Mouse (Mus musculus): Measurements from ENCODE around the gene Samd10.

Gene Samd10

DNA sequence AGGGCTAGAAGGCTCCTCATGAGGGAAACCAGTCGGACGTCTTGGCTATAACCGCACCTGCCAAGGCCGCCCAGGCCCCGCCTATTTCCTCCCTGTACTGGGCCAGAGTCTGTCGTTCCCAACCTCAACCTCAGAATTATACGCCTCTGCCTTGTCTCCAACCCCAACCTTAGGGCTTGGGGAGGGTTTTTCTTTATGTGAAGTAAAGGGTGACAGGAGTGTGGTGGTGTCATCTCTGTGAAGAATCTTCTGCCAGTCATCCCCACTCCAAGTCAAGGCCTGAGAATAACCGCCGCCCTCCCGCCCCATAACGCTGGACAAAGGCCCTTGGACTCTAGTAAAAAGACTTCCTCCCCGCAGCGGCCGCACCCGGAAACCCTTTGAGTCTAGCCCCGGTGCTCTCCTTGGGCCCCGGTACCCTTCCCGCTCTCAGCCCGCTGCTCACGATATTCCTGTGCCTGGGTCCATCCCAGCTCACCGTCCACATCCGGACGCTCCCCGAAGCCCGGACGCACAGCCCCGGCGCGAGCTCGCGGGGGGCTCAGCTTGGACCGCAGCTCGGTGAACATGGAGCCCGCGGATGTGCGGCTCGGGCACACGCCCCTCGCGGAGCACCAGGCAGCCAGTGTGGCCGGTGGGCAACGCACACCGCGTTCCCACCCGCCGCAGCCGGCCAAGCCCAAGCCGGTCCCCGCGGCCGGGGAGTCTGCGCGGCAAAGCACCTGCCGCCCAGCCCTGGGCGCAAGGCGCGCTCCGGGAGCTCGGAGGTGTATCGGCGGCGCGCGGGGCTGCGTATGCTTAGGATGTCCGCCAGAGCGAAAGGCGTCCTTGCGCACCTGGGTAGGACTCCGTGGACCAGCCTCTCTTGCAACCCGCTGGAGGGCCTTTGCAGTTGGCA, at the start of gene Samd10:
Gene Samd10, minus strand, starts transcription at position 759 of the 898 bp plus-strand sequence.
- peak; percentile 19 for ATAC-seq (ENCODE audit: insufficient number of reproducible peaks, low FRiP score, low TSS enrichment)

DNA sequence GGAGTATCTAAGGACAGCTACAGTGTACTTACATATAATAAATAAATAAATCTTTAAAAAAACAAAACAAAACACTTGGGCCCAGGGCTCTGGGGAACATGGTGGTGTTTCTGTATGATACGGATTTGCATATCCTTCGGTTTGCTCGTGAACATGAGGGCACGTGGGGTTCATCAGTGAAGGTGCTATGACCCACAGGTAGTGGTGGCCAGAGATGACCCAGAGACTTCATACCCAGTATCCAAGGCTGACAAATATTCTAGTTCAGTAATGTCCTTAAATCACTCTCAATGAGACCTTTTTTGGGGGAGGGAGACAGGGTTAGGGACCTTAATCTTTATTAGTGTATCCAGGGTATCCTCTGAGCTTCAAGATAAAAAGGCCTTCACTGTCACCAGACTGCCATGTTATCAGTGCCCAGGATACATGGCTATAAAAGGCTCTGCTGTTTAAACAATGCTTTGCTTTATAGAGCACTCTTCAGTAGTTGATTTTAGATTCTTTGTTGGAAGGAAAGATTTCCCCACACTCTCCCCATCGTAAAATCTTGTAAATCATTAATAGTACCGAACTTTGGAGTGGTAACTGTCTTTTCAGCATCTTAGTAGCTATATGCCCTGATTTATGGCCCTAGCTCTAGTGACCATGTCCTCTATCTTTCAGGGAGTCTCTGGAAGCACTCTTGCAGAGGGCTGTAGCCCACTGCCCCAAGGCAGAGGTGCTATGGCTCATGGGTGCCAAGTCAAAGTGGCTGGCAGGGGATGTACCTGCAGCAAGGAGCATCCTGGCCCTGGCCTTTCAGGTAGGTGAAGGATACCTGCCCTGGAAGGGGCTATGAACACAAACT, 47.8 kb upstream of the Samd10 start:
- no peak for ATAC-seq (ENCODE audit: insufficient number of reproducible peaks, low FRiP score, low TSS enrichment)

DNA sequence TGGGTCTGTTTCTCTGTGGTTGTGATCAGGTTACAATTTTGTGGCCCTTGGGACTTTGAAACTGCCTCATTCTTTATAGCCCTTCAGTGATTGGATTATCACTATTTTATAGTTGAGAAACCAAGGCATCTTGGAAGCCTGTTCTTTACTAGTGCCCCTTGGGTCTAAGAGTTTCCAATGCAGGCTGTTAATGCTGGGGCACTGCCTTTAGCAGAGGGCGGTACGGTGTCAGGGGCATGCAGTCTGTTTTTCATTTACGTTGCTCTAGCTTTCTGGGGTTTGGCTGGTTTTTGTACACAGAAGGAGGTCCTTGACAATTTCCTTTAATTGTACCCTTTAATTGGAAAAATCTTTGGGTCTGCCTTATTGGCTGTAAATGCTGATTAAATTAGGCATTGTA, 46.7 kb upstream of the Samd10 start:
- no peak for ATAC-seq (ENCODE audit: insufficient number of reproducible peaks, low FRiP score, low TSS enrichment)

DNA sequence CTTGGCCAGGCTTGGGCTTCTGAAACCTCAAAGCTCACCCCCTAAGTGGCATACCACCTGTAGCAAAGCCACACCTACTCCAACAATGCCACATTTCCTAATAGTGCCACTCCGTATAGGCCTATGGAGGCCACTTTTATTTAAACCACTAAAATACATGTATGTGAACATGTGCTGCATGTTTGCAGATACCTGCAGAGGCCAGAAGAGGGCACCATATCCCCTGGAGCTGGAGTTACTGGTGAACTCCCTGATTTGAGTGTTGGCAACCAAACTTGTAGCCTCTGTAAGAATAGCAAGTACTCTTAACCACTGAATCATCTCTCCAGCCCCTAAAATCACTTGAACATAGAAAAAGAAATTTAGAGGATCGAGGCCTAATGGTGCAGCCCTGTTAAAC, 45.3 kb upstream of the Samd10 start:
- no peak for ATAC-seq (ENCODE audit: insufficient number of reproducible peaks, low FRiP score, low TSS enrichment)

DNA sequence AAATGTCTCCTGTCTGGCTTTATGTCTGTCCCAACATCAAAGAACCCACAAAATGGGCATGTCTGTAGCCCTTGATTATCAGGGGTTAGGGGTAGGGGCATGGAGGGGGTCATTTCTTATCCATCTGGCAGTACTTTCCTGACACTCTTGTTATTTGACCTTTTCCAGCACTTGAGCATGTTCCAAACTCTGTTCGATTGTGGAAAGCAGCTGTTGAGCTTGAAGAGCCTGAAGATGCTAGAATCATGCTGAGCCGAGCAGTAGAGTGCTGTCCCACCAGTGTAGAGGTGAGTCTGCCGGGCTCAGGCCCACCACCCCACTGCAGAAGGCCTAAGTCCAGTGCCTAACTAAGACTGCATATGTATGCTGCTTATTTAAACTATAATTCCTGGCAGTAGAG, 36.9 kb upstream of the Samd10 start:
- no peak for ATAC-seq (ENCODE audit: insufficient number of reproducible peaks, low FRiP score, low TSS enrichment)

DNA sequence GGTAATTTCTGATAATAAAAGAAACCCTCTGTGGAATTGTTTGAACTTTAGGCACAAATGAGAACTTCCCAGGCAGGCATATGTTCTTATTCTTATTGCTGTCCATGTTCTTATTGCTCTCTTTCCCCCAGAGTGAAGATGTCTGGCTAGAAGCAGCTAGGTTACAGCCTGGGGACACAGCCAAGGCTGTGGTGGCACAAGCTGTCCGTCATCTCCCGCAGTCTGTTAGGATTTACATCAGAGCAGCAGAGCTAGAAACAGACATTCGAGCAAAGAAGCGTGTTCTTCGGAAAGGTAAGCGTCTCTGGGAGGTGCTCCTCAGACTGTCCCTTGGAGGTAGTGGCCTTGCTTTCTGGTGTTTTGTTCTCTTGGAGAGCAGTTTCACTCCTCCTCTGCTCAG, 33.6 kb upstream of the Samd10 start:
- ATAC-seq (ENCODE audit: insufficient number of reproducible peaks, low FRiP score, low TSS enrichment), result peak; percentile 61; the same call in 1 of the 2 replicates

DNA sequence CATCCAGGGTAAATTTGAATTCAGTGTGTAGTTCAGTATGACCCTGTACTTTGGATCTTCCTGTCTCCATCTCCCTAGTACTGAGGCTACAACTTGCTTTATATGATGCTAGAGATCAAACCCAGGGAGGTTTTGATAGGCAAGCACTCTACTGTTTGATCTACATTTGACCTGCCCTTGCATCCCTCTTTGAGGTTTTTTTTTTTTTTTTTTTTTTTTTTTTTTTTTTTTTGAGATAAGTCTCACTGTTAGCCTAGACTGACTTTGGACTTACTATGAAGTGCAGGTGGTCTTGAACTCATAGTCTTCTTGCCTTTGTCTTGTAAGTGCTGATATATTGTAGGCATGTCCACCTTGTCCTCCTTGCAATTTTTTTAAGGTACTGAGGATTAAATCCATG, 29.5 kb upstream of the Samd10 start:
- ATAC-seq (ENCODE audit: insufficient number of reproducible peaks, low FRiP score, low TSS enrichment), result no peak

DNA sequence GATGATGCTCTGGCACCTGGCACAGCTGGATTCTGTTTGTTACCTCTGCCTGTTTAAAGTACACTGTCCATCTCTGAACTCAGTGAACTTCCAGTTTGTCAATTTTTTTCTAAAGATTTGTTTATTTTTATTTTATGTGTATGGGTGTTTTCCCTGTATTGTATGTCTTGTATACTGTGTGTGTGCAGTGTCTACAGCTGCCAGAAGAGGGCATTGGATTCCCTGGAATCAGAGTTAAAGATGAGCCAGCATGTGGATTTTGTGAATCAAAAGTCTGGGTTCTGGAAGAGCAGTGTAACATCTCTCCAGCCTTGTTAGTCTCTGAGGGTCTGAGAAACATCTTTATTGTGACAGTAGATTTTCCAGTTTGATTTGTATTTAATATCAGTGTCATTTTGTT, 24.4 kb upstream of the Samd10 start:
- ATAC-seq (ENCODE audit: insufficient number of reproducible peaks, low FRiP score, low TSS enrichment), result no peak

DNA sequence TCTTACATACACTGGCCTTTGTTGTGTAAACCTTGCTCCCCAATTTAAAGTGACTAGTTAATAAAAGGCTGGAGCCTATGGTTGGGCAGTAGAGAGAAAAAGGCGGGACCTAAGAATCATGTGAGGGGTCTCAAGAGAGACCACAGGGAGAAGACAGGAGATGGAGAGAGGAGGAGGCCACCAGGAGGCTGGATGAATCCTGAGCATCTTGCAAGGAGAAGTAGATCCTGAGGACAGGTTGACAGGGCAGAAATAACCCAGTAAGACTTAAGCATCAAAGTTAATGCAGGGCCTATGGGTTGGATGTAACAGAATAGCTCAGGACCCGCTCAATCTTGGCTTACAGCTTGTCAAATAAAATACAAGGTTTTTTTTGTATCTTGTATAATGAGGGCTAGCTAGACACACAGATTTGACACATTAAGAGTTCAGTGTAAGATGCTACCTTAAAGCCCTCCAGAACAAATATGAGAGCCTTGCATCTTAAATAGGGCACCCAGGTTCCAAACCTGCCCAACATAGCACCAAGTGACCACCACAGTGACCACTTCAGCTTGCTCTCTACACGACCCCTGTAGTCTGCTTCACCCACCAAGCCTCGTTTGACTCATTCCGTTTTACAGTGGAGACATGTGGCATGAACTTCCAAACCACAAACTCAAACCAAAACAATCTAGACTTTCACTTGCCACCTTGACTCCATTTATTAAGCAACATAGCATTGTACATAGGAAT, 19.9 kb upstream of the Samd10 start:
- no peak for ATAC-seq (ENCODE audit: insufficient number of reproducible peaks, low FRiP score, low TSS enrichment)

DNA sequence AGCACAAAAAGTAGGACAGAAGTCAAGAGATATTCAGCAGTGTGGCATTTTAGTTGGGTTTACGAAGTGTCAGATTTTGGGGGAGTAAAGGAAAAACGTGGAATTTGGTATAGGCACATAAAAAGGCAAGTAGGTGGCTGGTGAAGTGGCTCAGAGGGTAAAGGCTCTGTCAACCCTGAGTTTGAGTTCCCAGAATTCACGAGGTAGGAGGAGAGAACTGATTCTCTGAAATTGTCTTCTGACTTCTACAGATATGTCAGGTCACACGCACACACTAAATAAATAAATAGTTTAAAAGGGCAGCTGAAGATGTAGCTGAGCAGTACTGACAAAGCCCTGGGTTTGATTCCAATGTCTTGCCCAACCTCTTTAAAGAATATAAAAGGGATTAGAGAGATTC, 3.4 kb upstream of the Samd10 start:
- ATAC-seq (ENCODE audit: insufficient number of reproducible peaks, low FRiP score, low TSS enrichment), result no peak

DNA sequence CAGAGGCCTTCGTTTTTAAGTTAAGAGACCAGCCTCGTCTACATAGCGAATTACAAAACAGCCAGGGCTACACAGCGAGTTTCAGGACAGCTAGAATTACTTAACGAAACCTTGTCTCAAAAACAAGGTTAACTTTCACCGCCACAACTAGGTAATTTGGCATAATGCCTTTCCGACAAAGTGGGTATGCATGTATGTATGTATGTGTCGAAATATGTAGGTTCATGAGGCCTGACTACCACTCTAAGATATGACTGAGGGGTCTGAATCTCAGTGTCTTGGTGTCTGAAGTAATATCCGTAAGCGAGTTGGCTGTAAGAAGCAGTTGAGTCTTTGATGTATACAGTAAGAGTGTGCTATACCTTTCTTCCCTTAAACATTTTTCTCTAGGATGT, 2.7 kb upstream of the Samd10 start:
- ATAC-seq (ENCODE audit: insufficient number of reproducible peaks, low FRiP score, low TSS enrichment), result no peak

DNA sequence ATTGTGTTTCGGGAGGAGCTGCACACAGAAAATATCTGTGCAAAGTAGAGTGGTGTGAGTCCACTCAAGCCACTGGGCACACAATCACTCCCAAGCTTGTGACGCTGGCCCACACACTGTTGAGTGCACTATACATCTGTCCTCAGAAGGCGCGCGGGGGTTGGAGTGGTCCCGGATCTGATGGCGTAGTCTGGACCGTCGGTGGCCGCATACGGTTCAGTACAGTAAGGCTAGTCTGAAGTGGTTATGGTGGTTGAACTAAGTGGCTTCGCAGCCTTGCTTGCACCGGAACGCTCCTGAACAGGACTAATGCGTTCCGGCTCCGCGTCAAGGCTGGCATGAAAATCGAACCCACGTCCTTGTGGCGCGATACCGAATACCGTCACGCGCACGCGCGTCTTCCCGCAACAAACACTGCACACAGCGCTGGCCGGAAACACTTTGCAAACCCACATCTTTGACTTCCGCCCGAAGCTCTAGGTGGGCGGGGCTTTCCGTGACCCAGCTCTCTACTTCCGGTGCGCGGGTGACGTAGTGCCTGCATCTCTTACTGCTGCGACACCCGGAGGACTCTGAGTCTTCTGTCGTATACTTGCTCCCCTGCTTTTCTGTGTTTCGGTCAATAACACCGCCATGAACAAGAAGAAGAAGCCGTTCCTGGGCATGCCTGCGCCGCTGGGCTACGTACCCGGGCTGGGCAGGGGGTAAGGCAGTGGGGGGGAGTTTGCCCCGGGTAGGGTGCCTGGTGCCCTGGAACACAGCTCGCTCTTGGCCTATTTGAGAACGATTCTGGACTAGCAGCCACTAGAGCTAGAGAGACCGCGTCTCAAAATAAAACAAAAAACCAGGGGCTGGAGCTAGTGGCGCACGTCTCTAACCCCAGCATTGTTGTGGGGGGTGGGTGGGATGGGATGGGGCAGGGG, 2.1 kb upstream of the Samd10 start:
- ATAC-seq (ENCODE audit: insufficient number of reproducible peaks, low FRiP score, low TSS enrichment), result peak; percentile 76

DNA sequence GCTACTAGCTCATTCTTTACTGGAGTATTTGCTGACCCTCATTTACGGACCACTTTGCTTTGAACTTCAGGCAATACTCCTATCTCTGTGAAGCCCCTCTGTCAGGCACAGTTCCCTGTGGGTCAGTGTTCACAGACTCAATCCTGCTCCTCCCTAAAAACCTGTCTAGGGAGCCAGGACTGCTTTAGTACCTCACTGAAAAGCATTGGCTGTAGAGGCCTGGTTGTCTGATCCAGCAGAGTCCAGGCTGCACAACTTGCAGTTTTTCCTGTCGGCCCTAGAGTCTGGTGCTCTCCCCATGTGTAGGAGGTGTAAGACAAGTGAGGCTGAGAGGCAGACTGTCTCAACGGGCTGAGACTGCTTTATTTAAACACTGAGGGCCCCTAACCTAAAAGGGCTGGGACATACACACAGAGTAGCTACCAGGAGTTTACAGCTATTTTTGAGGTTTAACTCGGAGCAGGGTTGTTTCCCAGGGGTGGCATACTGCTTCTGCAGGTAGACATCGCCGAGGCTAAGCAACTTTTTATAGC, 1.3 kb upstream of the Samd10 start:
- ATAC-seq (ENCODE audit: insufficient number of reproducible peaks, low FRiP score, low TSS enrichment), result no peak

DNA sequence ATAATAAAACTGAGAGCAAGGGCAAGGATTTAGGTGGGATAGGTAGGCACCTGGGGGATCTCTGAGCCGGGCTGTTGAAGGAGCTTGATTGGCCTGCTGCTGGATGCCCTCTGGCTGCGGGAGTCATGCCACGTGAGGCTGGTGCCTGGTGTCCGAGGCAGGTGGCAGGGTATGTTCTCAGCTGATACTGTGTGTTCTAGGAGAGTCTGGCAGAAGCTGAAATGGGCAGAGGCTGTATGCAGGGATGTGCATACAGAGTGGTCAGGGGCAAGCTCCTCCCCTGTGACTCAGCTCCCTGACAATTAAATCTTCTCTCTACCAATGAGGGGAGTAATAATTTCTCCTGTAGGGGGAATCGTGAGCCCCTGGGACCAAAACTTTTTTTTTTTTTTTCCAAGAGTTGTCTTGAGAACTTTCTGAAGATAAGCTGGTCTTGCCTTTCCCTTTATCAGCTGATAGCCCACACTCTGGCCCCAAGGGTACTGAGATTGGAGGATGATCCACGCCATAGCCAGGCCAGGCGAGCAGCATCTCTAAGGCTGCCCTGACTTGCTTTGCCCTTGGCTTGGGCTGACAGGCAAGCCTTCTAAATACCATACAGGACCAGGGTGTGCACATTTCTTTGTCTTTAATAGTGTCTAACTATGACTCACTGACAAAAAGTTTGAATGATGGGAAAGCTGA, 1.5 kb downstream of the Samd10 start:
- no peak for ATAC-seq (ENCODE audit: insufficient number of reproducible peaks, low FRiP score, low TSS enrichment)

DNA sequence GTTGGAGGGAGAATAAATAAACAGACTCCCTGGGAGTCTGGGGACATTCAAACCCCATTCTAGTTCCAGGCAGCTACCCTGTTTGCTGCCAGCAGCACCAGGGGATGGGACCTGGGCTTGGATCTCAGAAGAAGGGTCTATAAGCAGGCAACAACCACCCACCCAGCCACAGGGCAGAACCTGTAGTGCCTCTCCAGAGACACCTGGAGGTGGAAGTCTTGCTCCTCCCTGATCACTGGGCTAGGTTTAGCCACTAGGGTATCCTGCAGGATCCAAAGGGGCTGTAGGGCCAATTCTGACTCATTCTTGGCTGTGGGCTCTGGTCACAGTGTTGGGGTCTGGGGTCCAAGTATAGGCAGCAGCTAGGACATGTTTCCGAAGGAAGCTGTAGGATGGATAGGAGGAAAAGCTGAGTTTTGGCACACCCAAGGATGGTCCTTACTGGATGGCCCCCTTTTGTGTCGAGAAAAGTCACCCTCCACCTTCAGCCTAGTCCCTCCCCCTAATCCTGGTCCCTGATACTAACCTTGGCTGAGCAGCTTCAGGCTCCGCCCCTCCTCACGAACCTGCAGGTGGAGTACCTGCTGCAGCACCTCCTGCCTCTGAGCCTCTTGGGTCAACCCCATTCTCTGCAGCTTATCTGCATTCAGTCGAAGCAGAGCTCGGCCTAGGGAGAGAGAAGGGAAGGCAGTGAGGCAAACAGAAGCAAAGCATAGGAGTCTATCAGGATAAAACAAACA, 2.6 kb downstream of the Samd10 start:
- no peak for ATAC-seq (ENCODE audit: insufficient number of reproducible peaks, low FRiP score, low TSS enrichment)

DNA sequence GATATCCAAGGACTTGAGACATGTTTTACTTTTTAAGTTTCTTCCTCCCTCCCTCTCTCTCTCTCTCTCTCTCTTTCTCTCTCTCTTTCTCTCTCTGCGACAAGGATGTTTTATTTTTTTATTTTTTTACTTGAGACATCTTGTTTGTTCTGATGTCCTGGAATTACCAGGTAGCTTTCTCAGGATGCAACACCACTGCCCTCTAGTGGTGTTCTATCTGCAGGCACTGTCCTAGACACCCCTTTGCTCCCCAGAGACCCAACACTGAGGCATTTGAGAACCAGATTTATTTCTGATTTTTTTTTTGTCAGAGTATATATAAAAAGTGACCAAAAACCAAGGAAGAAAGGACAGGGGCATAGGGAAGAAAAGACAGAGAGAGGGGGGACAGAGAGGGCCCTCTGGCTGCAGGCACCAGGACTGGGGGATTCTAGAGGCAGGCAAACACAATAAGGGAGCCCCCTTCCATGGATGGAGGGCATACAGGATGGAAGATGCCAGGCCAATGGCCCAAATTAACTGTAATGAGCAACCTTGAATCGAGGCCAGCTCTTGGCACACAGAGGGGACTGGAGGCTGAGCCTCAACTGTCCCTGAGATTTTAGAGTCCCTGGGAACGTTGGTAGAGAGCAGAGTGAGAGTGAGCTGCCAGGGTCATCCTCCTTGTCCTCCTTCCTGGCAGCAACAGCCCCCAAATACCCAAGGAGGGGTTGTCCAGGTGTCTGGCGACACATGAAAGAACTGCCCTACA, 3.9 kb downstream of the Samd10 start:
- no peak for ATAC-seq (ENCODE audit: insufficient number of reproducible peaks, low FRiP score, low TSS enrichment)

DNA sequence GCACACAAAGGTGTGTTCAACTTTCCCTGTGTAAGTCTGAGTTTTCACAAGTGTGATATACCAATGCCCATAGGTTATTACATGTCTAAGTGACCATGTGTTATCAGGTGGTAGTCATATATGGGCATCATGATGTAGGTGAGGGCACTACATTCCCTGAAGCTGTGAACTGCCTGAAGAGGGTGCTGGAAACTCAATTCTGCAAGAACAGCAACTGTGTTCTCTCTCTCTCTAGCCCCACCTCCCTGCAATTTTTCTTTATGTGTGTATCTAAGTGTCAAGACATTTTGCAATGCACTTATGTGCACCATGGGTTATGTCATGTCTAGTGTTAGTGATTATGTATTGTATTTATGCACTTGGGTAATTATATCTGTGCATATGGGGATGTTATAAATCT, 5.1 kb downstream of the Samd10 start:
- no peak for ATAC-seq (ENCODE audit: insufficient number of reproducible peaks, low FRiP score, low TSS enrichment)

DNA sequence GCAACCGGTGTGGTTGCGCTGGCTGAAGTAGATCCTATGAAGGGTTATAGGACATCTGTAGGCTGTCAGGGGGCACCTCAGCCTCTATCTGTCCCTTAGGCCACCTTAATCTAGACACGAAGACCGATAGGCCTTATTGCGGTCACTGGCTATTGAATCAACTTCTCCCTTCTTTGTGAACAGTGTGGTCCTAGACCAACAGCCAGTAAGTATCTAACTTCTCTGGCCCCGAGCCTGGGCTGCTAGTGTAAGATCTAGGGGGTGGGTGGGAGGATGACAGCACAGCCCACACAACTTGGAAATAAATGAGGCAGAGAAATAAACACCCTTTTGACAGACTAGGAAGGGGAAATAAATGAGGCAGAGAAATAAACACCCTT, 6.0 kb downstream of the Samd10 start:
- ATAC-seq (ENCODE audit: insufficient number of reproducible peaks, low FRiP score, low TSS enrichment), result no peak
